Mouse (Mus musculus): ENCODE results near the gene Kdelr2.

DNA sequence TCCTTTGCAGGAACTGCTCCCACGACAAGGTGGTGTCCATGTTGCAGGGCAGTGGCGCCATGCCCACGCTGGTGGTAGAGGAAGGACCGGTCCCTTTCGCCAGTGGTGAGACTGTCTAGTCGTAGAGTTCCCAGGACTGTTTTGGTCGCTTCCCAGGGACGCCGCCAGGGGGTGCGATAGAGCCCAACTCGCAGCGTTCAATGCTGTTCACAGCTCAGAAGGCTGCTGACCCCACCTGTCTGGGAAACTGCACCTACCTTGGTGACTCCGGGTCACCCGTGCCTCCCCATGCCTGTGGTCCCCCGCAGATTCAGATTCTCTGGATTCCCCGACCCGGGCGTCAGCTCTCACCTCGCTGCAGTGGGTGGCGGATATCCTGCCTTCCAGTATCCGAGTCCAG lies 28.4 kb upstream of the Kdelr2 start:
- TF ChIP-seq CTCF (IDR thresholded peaks at IDR 0.05; ENCODE audit: extremely low read depth, insufficient read length, insufficient replicate concordance, low read depth, low read length) (peak; percentile 85), POLR2A (IDR thresholded peaks at IDR 0.05; ENCODE audit: low read depth, low read length) (no peak)
